Mouse (Mus musculus): ENCODE results near the gene Atp2b2.

Gene Atp2b2

DNA sequence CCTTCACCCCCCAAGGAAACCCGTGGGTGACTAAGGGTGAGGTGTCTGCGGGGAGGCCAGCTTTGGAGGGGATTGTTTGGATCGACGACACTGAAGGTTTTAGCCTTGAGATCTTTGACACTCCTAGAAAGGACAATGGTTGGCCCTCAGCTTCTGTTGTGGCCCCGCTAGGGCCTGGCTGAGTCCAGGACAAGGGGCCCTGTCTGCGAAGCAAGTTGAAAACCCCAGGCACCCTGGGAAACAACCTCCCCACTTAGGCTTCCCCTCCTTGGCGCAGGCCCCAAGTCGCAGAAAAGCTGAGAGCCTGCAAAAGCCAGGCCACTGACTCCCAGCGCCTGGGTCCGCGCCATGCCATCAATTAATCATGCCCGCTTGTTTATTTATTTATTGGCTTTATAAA is at the start of gene Atp2b2:
Gene Atp2b2 (minus strand): TSS at position 282 of the 400 bp plus-strand sequence.
- 30% methylated on average over 12 of the region's 12 CpGs for WGBS

DNA sequence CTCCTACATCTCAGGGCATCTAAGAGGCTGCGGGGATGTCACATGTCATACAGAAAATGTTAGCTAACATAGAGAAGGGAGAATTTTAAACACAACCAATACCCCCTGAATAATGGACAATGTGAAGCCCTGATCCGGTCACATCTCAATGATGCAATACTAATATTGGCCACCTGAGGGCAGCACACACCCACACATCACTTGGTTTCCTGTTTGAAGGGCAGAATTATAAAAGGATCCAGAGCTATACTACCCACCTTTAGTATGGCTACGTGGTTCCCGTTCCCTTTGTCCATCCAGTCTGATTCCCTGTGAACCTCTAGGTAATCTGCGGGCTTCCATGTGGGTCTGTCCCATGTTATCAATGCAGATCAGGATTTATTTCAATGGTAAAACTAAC is 47.2 kb upstream of the Atp2b2 start:
- WGBS: 6% methylated on average over 5 of the region's 5 CpGs

DNA sequence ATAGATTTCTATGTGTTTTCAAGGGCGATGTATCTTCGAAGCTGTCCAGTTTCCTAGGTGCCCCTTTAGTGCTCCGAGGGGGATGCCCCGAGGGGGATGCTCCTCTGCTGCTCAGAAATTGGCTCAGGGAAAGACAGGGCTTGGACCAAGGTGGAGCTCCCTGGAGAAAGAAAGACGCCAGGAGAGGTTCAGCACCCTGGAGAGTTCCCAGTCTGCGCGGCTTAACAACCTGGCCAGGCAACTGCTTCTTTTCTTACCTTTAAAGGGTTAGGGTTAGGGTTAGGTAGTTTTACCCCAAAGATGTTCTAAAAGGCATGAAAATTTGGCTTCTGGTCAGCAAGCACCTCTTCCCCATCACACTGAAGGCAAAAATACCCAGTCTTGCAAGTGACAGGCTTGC is 44.7 kb upstream of the Atp2b2 start:
- 43% methylated on average over 7 of the region's 7 CpGs for WGBS

DNA sequence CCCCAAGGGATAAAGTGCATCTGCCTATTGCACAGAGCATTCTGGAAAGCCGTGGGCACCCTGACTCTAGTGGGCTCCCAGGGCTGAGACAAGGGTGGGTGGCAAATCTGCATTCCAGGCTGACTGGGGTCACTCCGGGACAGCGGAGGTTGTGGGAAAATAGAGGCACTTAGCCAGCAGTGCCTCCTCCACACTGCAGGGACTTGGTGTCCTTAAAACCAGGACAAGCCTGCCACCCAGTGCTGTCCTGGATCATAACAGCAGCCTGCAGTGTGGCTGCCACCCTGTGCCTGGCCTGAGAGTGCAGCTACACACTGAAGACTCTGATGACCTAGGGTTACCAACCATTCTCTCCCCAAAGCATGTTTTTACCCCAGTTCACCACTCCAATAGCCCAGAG is 34.1 kb upstream of the Atp2b2 start:
- 11% methylated on average over 3 of the region's 3 CpGs for WGBS

DNA sequence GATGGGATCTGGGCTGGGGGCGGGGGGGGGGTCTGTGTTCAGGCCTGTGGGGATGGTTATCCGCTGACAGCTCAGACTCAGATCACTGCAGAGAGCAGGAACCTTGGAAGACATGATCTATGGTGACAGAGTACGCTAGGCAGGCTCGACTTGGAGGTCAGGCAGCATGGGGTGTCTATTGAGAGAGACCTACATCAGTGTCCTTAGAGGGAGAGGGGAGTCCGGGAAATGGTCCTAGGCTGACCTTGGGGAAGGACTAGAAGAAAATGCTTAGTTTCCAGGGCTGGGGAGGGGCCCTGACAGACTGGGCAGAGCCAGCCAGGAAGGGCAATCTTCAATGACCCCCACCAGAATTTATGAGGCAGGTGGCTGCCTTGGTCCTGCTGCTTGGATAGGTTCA is 33.6 kb upstream of the Atp2b2 start:
- WGBS: 66% methylated on average over 5 of the region's 5 CpGs

DNA sequence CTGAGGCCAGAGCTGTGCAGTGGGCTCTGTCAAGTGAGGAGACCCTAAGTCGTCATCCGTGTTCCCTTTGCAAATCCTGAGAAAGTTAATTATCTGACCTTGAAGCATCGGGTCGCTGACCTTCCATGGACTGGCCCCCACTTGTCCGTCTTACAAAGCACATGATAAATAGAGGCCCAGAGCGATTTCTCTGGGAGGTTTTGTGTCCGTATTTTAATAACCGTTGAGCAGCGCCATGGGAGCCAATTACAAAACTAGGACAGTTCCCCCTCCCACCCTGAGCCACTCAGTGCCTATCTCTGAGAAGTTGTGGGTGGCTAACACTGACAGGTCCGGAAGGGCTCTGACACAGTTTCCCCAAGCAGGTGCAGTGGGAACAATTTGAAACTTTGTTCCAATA is 32.5 kb upstream of the Atp2b2 start:
- 56% methylated on average over 10 of the region's 10 CpGs for WGBS

DNA sequence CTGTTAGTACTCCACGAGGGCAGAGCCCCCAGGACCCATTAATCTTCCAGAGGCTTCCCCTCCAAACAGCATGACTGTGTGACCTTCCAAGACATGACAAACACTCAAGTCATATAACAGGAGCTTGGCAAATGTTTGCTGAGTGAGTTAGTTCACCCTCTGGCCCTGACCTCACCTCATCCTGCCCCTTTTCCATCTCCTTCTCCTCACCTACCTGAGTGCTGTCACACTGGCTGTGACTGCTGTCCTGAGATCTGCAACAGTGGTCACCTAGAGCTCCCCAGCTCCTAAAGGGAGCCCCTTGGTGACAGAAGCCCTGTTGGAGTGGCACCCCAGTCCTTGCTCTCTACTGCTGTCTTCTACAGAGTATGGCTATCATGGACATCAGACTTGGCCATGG is 31.8 kb upstream of the Atp2b2 start:
- WGBS: 65% methylated on average over 1 of the region's 1 CpGs

DNA sequence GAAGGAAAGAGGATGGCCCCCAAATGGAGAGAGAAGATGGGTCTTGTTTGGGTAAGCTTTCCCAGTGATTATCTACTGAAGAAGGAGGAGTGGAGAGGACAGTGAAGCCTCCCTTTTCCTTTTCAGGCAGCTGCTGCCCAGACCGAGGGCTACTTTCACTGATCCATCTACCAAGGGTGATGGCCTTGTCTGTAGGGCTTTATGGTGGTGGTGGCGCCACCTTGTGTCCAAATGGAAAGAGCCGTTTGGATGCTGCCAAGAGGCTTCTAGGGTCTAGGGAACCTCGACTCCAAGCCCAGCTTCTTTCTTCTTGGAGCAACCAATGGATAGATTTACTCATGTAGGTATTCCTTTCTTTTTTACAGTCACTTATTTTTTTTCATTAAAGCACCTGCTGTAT is 29.2 kb upstream of the Atp2b2 start:
- WGBS: 1% methylated on average over 4 of the region's 4 CpGs

DNA sequence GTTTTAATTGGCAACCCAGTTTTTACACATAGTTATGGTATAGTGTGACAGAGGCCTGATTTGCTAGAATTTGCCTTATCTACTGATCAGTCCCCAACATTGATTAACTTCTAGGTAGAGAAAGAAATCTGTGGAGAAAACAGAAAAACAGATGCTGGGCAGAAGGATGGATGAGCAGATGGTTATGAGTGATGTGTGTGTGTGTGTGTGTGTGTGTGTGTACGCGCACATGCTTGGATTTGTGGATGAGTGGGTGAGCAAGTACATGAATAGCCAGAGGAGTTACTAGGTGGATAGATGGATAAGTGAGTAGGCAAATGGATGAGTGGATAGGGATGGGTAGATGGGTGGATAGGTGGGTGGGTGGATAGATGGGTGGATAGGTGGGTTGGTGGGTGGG is 20.7 kb upstream of the Atp2b2 start:
- WGBS: 73% methylated on average over 2 of the region's 2 CpGs

DNA sequence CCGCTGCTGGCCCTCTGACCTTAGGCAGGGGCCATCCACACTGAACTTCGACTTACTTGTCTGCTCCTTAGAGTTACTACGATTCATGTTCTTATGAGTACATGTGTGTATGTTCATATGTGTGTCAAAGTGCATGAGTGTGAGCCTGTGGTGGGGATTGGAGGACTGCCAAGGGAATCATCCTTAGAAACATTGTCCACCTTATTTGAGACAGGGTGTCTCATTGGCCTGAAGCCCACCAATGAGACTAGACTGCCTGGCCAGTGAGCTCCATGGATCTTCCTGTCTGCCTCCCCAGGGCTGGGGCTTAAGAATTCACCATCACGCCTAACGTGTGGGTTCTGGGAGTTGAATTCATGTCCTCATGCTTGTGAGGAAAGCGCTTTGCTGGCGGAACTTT is 16.8 kb upstream of the Atp2b2 start:
- WGBS: 72% methylated on average over 7 of the region's 7 CpGs

DNA sequence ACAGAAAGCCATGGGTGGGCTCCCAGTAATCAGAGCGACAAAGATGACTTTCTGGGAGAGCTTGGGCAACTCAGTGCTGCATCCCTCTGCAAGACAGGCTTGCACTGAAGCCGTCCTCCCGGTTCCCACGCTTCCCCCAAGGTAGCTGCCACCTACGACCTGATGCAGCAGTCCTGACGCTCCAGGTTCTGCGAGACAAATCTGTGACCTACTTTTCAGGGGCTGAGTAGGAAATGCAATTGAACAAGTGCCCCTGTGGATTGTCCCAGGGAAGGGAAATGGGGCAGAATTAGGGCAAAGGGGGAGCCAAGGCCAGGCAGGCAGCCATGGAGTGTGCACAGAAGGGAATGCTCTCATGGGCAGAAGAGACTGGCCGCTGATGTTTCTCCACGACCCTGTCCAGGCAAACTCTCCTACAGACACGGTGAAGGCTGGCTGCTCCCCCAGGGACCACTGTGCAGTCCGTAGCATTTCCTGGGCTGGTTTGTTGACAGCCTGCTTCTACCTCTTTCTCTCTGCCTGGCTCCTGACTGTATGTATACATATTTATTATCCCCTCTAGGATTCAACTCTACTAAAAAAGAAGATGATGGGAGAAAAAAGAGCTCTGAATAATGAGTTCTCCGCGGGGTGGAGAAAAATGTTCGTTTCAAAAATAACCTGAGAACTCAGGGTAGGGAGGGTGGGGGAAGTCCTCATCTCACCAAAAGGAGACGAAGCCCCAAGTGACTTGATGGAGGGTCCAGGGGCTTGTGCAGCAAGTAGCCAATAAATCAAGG is 15.8 kb upstream of the Atp2b2 start:
- 35% methylated on average over 15 of the region's 15 CpGs for WGBS

DNA sequence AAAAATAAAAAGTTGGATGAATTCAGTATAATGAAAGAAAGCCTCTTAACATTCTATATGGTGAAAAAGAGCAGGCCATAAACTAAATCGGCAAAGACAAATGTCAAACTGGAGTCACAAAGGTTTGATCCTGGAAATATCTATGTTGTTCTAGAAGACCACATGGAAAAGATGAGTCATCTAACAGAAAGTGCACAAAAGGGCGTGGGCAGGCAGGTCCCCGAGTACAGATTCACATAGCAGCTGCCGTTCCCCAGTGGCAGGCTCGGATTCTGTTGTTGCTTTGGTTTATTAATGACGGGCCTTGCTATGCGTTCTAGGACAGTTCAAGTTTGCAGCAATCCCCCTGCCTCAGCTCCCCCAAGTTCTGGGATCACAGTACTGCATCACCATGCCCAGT is 12.9 kb upstream of the Atp2b2 start:
- WGBS: 65% methylated on average over 7 of the region's 7 CpGs

DNA sequence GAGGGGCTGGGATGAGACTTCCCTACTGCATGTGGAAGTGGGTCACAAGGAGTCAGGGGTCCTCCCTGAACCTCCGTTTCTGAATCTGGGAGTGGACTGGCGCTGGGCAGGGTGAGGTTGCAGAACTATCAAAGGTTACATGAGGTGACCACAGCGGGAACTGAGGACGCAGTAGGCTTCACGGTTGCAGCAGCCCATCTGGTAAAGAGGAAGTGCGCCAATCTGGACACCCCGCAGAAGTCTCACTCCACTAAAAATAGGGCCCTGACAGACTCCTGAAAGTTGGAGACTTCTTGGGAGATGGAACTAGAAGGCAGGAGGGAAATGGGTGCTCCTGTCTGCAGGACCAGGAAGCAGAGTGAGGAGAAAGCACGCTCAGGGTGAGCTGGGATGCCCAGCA is 2.5 kb upstream of the Atp2b2 start:
- WGBS: 36% methylated on average over 8 of the region's 8 CpGs

DNA sequence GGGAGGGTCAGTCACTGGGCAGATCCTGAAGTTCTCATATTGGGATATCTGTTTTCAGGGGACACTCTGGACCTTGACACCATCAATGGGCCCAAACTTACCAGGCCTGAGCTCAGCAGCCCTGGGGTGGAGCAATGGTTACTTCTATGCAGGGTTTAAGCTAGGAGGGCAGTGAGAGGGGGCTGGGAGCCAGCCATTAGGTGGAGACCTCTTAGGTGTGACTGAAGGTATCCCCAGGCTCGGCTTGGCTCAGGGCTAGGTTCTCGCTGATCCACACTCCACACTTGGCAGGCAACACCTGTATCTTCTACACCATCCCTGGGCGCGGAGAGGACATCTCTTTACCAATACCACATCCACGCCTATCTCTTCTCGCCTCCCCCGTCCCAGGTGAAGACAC is 423 bp upstream of the Atp2b2 start:
- 81% methylated on average over 7 of the region's 7 CpGs for WGBS

DNA sequence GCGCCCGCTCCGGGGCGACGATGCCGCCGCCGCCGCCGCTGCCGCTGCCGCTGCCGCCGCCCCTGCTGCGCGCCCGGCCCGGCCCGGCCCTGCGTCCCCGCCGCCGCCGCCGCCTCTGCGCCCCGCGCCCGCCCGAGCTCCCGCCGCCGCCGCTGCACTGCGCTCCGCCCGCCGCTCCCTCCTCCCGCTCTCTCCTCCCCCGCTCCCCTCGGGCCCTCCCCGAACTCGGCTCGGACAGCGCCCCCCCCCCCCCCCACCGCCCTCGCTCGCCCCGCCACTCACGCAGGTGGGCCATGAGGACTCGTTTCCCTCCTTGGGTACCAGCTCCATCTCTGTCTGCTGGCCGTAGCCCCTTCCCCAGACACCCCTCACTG is 515 bp downstream of the Atp2b2 start:
- 2% methylated on average over 24 of the region's 52 CpGs for WGBS

DNA sequence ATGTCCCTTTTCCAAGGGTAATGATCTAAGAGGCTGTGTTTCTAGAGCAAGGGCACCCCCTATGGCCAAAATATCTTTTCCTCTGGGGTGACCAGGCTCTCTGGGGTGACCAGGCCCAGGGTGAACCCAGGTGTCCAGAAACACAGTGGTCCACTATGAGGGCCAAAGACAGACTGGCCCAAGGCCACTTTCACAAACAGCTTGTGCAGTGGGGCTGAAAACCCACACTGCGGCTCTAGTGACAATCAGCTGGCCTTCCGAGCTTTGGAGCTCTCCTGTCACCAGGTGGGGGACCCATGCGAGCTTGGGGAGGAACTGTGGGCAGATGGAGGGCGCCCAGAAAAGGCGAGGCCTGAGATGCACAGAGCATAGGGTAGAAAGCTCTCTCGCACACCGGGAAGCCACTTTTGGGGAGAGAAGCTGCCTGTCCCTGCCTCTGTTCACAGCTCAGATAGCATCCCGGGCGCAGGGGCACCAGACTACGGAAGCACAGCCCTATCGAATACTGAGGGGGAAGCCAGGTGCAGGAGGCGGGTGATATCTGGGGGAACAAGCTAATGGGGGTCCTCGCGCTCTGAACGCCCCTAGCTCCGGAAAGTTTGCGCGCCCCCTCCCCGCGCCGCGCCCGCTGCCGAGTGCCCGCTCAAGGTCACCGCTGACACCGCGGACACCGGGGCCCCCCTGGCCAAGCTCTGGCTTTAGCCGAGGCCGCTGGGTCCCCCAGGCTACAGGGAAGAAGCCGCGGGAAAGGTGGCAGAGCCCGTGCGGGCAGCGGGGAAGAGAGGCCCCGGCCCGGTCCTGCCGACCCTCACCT is 1.1 kb downstream of the Atp2b2 start:
- 1% methylated on average over 39 of the region's 39 CpGs for WGBS

DNA sequence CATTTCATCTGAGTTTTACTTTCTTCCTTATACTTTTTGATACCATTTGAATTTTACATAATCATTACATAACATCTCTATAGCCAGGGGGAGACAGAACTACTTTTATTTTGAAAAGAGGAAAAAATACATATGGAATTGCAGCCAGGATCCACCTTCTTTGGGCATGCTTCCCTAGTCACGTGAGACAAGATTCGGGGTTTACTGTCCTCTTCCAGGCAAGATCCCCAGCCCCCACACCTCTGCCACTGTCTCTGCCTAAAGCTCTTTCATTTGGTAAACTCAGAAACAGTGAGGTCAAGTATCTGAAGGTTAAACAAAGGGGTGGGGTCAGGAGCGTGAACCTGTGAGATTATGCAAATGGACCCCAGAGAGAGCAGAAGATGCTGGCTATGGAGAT is 6.7 kb downstream of the Atp2b2 start:
- WGBS: 35% methylated on average over 3 of the region's 3 CpGs

DNA sequence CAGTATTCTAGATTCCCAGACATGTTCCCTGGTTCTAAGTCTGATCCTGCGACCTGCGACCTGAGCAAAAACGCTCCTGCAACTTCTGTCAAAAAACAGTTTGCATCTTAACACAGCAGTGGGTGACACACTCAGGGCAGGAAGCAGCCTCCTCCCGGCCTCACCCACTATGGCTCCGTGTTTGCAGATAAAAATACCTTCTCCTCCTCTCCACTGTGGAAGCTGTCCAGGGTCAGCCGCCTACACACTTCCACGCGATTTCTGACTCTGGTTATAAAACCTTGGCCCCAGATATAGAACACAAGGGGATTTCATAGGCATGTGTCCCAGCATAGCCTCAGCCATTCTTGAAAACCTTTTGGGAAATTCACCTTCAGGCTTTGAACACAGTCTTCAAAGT is 9.6 kb downstream of the Atp2b2 start:
- 42% methylated on average over 8 of the region's 8 CpGs for WGBS

DNA sequence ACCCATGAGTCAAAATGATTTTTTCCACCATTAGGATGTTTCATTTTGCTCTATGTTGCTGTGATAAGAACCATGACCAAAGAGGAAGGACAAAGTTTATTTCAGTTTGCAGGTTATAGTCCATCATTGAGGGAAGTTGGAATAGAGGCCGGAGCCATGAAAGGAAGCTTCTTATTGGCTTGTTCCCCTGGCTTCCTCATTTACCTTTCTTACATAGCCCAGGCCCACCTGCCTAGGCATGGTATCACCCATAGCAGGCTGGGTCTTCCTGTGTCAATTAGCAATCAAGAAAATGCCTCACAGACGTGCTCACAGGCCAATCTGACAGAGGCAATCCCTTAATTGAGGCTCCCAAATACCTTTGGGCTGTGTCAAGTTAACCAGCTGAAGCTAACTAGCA is 18.6 kb downstream of the Atp2b2 start:
- WGBS: 75% methylated on average over 2 of the region's 2 CpGs

DNA sequence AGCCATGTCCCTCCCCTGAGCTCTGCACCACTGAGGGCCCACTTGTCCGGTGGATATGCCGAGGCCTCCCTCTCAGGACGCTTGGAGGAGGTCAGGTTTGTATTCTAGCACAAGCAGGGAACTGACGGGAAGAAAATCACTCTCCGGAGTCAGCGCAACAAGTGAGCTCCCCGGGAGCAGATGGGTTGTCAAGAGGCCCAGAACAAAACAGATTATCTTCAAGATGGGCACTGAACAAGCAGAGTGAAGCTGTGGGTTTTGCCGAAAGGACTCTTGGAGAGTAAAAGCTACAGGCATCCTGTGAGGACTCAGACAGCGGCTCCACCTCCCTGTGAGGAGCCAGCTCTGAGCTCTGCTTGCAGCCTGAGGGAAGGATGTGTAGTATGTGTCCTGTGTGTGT is 20.3 kb downstream of the Atp2b2 start:
- 62% methylated on average over 9 of the region's 9 CpGs for WGBS

DNA sequence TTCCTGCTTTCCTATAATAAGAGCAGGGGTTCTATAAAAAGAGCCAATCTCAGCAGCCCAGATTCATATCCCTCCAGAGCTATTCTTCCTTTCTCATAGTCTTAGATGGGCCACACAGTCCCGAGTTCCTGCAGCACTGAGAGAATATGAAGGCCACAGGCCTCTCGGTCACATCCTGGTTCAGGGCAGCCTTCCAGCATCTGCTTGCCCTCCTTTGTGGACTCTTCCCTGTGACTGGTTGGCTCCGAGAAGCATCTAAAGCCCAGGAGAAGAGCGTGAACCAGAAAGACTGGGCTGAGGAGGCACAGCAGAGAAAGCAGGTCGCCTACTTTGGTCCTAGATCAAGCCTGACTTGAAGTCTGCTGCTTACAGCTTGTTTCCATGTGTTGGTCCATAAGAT is 28.6 kb downstream of the Atp2b2 start:
- WGBS: 32% methylated on average over 5 of the region's 5 CpGs

DNA sequence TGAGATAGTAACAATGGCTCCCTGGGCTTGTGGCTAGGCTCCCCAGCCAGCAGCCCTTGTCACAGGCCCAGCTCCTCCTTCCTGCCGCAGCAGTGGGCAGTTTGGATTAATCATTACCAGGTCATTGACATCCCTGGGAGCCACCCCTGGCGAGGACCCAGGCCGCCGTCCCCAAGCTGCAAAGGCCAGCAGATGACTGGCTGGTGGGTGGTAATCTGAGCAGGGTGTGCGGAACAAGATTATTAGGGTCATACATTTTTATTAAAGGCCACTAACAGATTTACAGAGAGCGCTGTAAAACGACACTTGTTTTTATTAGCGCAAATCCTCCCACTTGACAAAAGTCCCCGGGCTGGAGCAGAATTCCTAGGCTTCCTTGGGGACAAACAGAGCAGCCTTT is 29.6 kb downstream of the Atp2b2 start:
- 35% methylated on average over 9 of the region's 9 CpGs for WGBS

DNA sequence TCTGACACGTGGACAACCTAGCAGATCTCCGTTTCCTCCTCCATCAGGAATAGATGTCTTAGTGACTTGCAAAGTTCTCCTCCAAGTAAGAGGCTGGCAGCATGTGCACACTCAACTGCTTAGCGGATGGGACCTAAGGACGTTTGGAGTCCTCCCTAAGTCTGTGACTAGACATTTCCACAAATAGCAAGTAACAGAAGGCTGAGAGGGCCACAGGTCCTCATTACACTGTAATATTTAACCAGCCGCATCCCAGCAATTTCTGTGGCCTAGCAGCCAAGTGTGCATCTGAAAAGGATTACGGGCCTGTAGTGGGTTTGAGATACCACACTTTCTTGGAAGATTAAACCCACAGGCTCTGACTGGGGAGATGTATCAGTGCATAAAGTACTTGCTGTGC is 30.4 kb downstream of the Atp2b2 start:
- WGBS: 57% methylated on average over 6 of the region's 6 CpGs
